Mouse (Mus musculus) cerebellum, adult 2 months (tissue): ENCODE results near the gene Gpr183.

ENCODE experiments used
- CTCF ChIP-seq: fragments of 200-500 bp; IDR thresholded peaks from 2 replicates; pipeline ENCODE4 v1.5.1; 2011; ENCODE audit warnings: low read depth, mild to moderate bottlenecking, control low read depth, low read length, moderate library complexity, borderline replicate concordance; ENCODE audit not compliant: insufficient read depth
- POLR2A ChIP-seq: fragments of 200-500 bp; IDR thresholded peaks from 2 replicates; pipeline ENCODE4 v1.6.1; 2011; ENCODE audit warnings: low read length, control low read depth, borderline replicate concordance; ENCODE audit not compliant: insufficient read depth

GRCm38 (mm10) chr14:121933906-121934596, 30.9 kb downstream of the Gpr183 start:
- TF ChIP-seq CTCF (no peak), POLR2A (no peak)
